17 mouse cellular contexts compared by ENCODE assay signal in the genomic region with DNA sequence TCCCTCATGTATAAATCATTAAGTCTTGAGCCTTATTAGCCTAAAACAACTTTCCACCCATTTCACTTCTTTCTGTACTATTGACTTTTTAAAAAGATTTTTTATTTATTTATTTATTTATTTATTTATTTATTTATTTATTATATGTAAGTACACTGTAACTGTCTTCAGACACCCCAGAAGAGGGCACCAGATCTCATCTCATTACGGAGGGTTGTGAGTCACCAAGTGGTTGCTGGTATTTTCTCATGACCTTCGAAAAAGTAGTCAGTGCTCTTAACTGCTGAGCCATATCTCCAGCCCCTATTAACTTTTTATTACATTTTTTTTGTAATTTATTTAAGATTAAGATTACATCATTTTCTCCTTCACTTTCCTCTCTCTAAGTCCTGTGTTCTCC. TPM values are rescaled to one million over a fixed set of nuclear protein-coding genes. Genes with fewer than 3 reads are reported as not detected.
"Had no signal": no experiment of that assay in that cellular context is flagged by ENCODE, and none has a peak within 500 bp of the region (broad histone marks: within the 10 kb centered on the region; RNA-seq: fewer than 3 reads in every experiment).

No protein-coding gene starts in this region.

- H3K4me3 ChIP-seq: limb, embryonic 13.5 days; midbrain, embryonic 13.5 days; neural tube, embryonic 15.5 days had no signal

- H3K36me3 ChIP-seq: limb, embryonic 13.5 days; midbrain, embryonic 13.5 days; neural tube, embryonic 15.5 days had no signal

- DNase-seq: kidney, postnatal 25 days; left cerebral cortex, postnatal 4 days; lung, adult 18-20 months; retina, postnatal 1 day; right cerebral cortex, postnatal 4 days; spleen, adult 18-20 months; thymus, adult 18-20 months; thymus, postnatal 14 days had no signal

- H3K27me3 ChIP-seq: neural tube, embryonic 15.5 days had no signal

- H3K9ac ChIP-seq: limb, embryonic 13.5 days; liver, embryonic 14.5 days; midbrain, embryonic 13.5 days; neural tube, embryonic 15.5 days had no signal

- H3K27ac ChIP-seq: limb, embryonic 13.5 days; liver, embryonic 14.5 days; midbrain, embryonic 13.5 days; neural tube, embryonic 15.5 days had no signal

- H3K4me2 ChIP-seq: limb, embryonic 13.5 days; midbrain, embryonic 13.5 days; neural tube, embryonic 15.5 days had no signal

- H3K9me3 ChIP-seq: midbrain, embryonic 13.5 days; neural tube, embryonic 15.5 days had no signal

- ATAC-seq: midbrain, embryonic 13.5 days had no signal

RNA-seq across cellular contexts. Expression of gene Tepp, which starts 4.3 kb away (rescaled TPM):
- total RNA-seq: left cerebral cortex, adult 18-20 months; liver, adult 2 months; megakaryocyte-erythroid progenitor cell, adult 5-6 weeks had no signal
- polyA plus RNA-seq: liver, adult 2 months; liver, embryonic 14.5 days; neural tube, embryonic 11.5 days; stomach, embryonic 14.5 days had no signal
